Mouse (Mus musculus) stomach, embryonic 15.5 days (tissue): ENCODE results near the gene Cx3cr1. TPM values are rescaled to one million over a fixed set of nuclear protein-coding genes. Genes with fewer than 3 reads are reported as not detected.

Source experiments
- ATAC-seq: fragments of 200-750 bp; cut with Nextera tagmentation; 2 replicates; pipeline ENCODE4 v1.8.0; 2017; ENCODE audit warnings: low read depth, moderate number of reproducible peaks, moderate TSS enrichment; ENCODE audit not compliant: insufficient read depth, low FRiP score
- H3K27ac ChIP-seq: fragments of 300-500 bp; sonication (generic); 2 replicates; pipeline ENCODE4 v1.5.1; 2015; ENCODE audit warnings: mild to moderate bottlenecking, inconsistent platforms
- H3K27me3 ChIP-seq: fragments of 300-500 bp; sonication (generic); replicated peaks from 2 replicates; pipeline ENCODE4 v1.6.1; 2015; ENCODE audit warnings: inconsistent platforms
- H3K36me3 ChIP-seq: fragments of 300-500 bp; sonication (generic); 2 replicates; pipeline ENCODE4 v1.6.1; 2015; ENCODE audit warnings: inconsistent platforms
- H3K4me1 ChIP-seq: fragments of 300-500 bp; sonication (generic); 2 replicates; pipeline ENCODE4 v1.6.1; 2015; ENCODE audit warnings: inconsistent platforms
- H3K4me2 ChIP-seq: fragments of 300-500 bp; sonication (generic); 2 replicates; pipeline ENCODE4 v1.6.1; 2015; ENCODE audit warnings: mild to moderate bottlenecking, inconsistent platforms
- H3K4me3 ChIP-seq: fragments of 300-500 bp; sonication (generic); replicated peaks from 2 replicates; pipeline ENCODE4 v1.5.1; 2015; ENCODE audit warnings: inconsistent platforms
- H3K9ac ChIP-seq: fragments of 300-500 bp; sonication (generic); 2 replicates; pipeline ENCODE4 v1.6.1; 2015; ENCODE audit warnings: inconsistent platforms
- H3K9me3 ChIP-seq: fragments of 300-500 bp; sonication (generic); 2 replicates; pipeline ENCODE4 v1.6.1; 2016; ENCODE audit warnings: inconsistent platforms
- WGBS: fragments of 180-500 bp; shearing (Covaris S2); methylation state at CpG from one replicate; pipeline ENCODE4 v1.1.7; 2015; 5-methylcytosine and 5-hydroxymethylcytosine counted together
- polyA plus RNA-seq: library from polyadenylated mRNA; unstranded; fragments of >200 nt; fragmentation: Nextera tagmentation; extraction: Ambion mirVana; gene quantifications from 2 replicates; pipeline ENCODE4 v1.2.1, GENCODE M21; 2015

Cx3cr1 gene
- polyA plus RNA-seq, 1 experiment from 2014 or later, result 13.3 TPM

DNA sequence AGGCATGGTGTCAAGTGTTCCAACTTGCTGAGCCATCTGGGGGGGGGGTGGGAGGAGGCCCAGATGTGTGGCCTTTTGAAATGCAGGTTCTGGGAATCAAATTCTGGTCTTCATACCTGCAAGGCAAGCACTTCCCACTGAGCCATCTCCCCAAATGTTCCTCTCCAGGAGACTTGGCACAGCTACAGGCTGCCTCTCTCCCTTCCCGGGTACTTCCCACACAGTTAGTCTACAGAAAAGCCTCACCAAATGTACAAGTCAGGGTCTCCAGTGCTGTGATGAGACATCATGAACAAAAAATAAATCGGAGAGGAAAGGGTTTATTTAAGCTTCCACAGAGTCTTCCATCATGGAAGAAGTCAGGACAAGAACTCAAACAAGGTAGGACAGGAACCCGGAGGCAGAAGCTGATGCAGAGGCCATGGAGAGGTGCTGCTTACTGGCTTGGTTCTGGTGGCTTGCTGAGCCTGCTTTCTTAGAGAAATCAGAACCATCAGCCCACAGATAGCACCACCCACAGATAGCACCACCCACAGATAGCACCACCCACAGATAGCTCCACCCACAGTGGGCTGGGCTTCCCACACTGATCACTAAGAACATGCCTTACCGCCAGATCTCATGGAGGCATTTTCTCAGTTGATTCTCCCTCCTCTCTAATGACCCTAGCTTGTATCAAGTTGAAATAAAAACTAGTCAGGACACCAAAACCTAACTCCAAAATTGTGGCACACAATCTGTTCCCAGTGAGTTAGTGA lies 182.4 kb downstream of the Cx3cr1 start:
- H3K27ac ChIP-seq, result no peak overlapping the region
- H3K4me1 ChIP-seq, result no peaks in the 10 kb centered on the region
- no peak overlapping the region for H3K4me2 ChIP-seq
- H3K9me3 ChIP-seq, result no peaks in the 10 kb centered on the region
- no peak for ATAC-seq
- no peak overlapping the region for H3K4me3 ChIP-seq
- 75% methylated on average over 4 of the region's 4 CpGs for WGBS
- H3K36me3 ChIP-seq, result no peaks in the 10 kb centered on the region
- H3K9ac ChIP-seq, result no peak overlapping the region
- no peaks in the 10 kb centered on the region for H3K27me3 ChIP-seq

DNA sequence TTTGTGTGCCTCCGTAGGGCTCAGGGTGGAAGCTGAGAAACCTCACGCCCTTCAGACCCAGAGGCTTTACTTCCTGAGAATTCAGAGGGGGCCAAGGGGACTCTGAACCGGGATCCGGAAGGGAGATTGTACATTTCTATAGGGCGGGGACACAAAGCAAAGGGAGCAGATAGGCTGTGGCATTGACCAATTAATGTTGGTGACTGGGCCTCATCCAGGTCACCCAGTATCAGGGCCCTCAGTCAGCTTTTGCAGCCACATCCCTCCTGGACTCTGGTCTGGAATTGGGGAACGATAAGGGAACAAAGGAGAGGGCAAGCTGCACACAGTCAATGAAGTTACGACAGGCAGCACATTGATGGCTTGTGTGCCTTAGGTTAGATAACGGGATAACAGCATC lies 215.5 kb downstream of the Cx3cr1 start:
- no peaks in the 10 kb centered on the region for H3K9me3 ChIP-seq
- WGBS, result 51% methylated on average over 8 of the region's 8 CpGs
- no peak overlapping the region for H3K4me3 ChIP-seq
- H3K27ac ChIP-seq, result no peak overlapping the region
- no peaks in the 10 kb centered on the region for H3K4me1 ChIP-seq
- no peak overlapping the region for H3K4me2 ChIP-seq
- no peak overlapping the region for H3K9ac ChIP-seq
- no peaks in the 10 kb centered on the region for H3K36me3 ChIP-seq
- no peaks in the 10 kb centered on the region for H3K27me3 ChIP-seq
- peak; percentile 27; the same call in 1 of the 2 replicates for ATAC-seq

DNA sequence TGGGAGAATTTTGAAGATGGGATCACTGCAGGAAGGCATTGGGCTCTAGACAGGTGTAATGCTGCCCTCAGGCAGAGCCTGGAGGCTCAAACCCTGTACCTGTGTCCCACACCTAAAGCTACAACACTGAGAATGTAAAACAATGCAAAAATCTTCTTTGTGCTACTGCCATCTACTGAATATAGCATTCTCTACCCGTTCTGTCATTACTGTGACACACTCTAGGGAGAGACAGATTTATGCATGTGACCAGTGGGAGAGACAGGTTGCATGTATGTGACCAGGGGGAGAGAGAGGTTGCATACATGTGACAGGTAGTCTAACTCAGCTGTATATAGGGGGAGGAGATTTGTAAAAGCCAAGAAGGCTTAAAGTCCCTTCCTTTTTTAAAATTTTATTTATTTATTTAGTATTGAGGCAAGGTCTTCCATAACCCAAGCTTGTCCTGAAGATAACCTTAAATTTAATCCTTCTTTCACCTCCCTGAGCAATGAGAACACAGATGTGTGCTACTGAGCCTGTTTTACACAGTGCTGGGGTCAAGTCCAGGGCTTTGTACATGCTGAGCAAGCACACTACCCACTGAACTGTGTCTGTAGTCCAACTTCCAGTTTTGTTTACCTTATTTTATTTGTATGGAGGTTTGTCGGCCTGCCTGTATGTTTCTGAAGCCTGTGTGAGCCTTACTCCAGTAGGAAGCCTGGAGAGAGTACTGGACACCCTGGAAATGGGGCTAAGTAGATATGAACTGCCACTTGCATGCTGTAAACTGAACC lies 216.4 kb downstream of the Cx3cr1 start:
- Histone ChIP-seq H3K4me2 (no peak overlapping the region), H3K4me1 (no peaks in the 10 kb centered on the region), H3K27ac (no peak overlapping the region), H3K36me3 (no peaks in the 10 kb centered on the region), H3K9me3 (no peaks in the 10 kb centered on the region), H3K4me3 (no peak overlapping the region), H3K27me3 (no peaks in the 10 kb centered on the region), H3K9ac (no peak overlapping the region)
- WGBS, result 56% methylated on average over 2 of the region's 2 CpGs
- no peak for ATAC-seq

DNA sequence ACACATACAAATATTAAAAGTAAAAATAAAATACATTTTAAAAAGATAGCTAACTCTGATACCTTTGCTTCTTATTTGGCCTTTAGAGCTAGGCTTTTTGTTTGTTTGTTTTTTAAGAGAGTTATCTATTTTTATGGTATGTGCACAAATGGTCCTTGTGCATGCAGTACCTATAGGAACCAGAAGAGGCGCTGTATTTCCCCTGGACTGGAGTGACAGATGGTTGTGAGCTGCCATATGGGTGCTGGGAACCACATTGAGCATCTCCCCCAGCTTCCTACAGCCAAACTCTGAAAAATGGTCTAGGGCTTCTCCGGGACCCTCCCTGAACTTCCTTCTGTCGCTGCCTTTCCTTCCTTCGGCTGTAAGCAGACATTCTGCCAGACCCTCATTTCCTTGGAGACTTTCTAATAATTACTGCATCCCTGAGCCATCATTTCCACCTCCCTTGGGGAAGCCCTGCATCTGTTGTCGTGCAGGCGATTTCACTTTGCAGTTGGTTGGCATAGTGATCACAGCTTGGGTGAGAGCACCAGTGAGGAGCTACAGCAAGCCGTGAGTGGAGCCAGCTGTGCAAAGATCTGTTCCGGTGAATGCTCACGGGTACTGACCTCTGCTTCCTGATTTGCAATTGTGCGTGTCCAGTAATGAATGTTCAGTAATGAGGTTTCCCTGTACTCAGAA lies 217.2 kb downstream of the Cx3cr1 start:
- Histone ChIP-seq H3K4me2 (no peak overlapping the region), H3K27me3 (no peaks in the 10 kb centered on the region), H3K27ac (no peak overlapping the region), H3K9ac (no peak overlapping the region), H3K4me1 (no peaks in the 10 kb centered on the region), H3K4me3 (no peak overlapping the region), H3K9me3 (no peaks in the 10 kb centered on the region), H3K36me3 (no peaks in the 10 kb centered on the region)
- no peak for ATAC-seq
- 70% methylated on average over 10 of the region's 10 CpGs for WGBS

Other genes with a start within 250 kb of the Cx3cr1 start
- 0.03 and 0.04 TPM in 2 replicates for gene Scn11a, start 244.4 kb downstream of the Cx3cr1 start, polyA plus RNA-seq
- gene Wdr48, start 175.0 kb downstream of the Cx3cr1 start, polyA plus RNA-seq, result 42.3 TPM in 2 replicates
- gene Gorasp1, start 132.3 kb downstream of the Cx3cr1 start, polyA plus RNA-seq, result 28.7 and 30.8 TPM in 2 replicates
- 0.06 and 0.14 TPM in 2 replicates for gene Ttc21a, start 132.3 kb downstream of the Cx3cr1 start, polyA plus RNA-seq
- 5.7 and 6.7 TPM in 2 replicates for gene Csrnp1, start 85.2 kb downstream of the Cx3cr1 start, polyA plus RNA-seq
- 0.08 TPM in 2 replicates for gene Xirp1, start 46.3 kb downstream of the Cx3cr1 start, polyA plus RNA-seq
- gene Ccr8, start 22.2 kb upstream of the Cx3cr1 start, polyA plus RNA-seq, result 0.88 and 1.4 TPM in 2 replicates
- 32.3 and 37.6 TPM in 2 replicates for gene Slc25a38, start 40.5 kb upstream of the Cx3cr1 start, polyA plus RNA-seq
- 1,300 and 1,322 TPM in 2 replicates for gene Rpsa, start 57.8 kb upstream of the Cx3cr1 start, polyA plus RNA-seq
- 0.17 and 0.51 TPM in 2 replicates for gene Mobp, start 79.8 kb upstream of the Cx3cr1 start, polyA plus RNA-seq
- gene Myrip, start 231.6 kb upstream of the Cx3cr1 start, polyA plus RNA-seq, result 0.52 and 0.74 TPM in 2 replicates